Mouse (Mus musculus): Measurements from ENCODE around the gene Ubac1.

DNA sequence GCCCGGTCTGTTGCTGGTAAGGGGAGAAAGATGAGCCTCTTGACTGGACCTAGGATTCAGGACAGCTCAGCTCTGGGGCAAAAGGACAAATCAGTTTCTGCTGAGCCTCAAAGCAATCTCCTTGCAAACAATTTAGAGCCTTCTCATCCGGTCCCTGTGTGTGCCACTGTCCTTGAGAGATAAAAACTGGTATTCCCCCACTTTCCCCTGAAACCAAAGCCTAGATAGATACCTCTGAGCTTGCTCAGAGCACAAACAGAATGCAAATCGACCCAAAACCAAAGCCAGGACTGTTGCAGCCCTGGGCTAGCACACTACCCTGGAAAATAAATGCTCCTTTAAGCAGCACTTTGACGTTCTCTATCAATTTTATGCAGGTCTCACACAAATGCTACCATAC lies 42.5 kb downstream of the Ubac1 start:
- TF ChIP-seq TCF12 (IDR thresholded peaks at IDR 0.05; ENCODE audit: insufficient read depth, poor library complexity, severe bottlenecking) (no peak), POLR2A (IDR thresholded peaks at IDR 0.05; ENCODE audit: insufficient read length, low read depth) (no peak), POLR2AphosphoS2 (IDR thresholded peaks at IDR 0.05; ENCODE audit: insufficient read length, low read depth) (no peak), MYOG (IDR thresholded peaks at IDR 0.05; ENCODE audit: control insufficient read depth in 1 of 3, insufficient read depth in 1 of 3, insufficient read length in 2 of 3, low read depth in 2 of 3) (no peak)

All from myocyte (in vitro differentiated cells).